Mouse (Mus musculus) left cerebral cortex, adult 2 months (tissue): ENCODE measurements at regions not wholly inside any gene's neighbourhood (a gene's known extent, or its start where the extent isn't known, plus 50 kb on each side); places are given as distances from the start of the nearest gene placed in this dataset.

ENCODE experiments used
- DNase-seq, 2 experiments: peaks; one replicate each; pipeline ENCODE4 v3.0.0; 2021 to 2022; ENCODE audit warnings: low spot score in 2 of 2, mixed read lengths in 1 of 2; ENCODE audit errors: extremely low spot score in 1 of 2
- H3K27ac ChIP-seq: fragments of 200-600 bp; 2 replicates; pipeline ENCODE4 v1.8.1; 2022
- H3K4me3 ChIP-seq: fragments of 200-600 bp; 2 replicates; pipeline ENCODE4 v1.8.1; 2022
- CTCF ChIP-seq: fragments of 200-600 bp; IDR thresholded peaks from 2 replicates; pipeline ENCODE4 v1.8.1; 2022; ENCODE audit warnings: antibody characterized with exemption, mild to moderate bottlenecking, moderate library complexity
- intact Hi-C: fragments of 180-260 bp; cut with DNase I; formaldehyde crosslinking; loops from one replicate; pipeline ENCODE4 v1.15.1; 2025

DNA sequence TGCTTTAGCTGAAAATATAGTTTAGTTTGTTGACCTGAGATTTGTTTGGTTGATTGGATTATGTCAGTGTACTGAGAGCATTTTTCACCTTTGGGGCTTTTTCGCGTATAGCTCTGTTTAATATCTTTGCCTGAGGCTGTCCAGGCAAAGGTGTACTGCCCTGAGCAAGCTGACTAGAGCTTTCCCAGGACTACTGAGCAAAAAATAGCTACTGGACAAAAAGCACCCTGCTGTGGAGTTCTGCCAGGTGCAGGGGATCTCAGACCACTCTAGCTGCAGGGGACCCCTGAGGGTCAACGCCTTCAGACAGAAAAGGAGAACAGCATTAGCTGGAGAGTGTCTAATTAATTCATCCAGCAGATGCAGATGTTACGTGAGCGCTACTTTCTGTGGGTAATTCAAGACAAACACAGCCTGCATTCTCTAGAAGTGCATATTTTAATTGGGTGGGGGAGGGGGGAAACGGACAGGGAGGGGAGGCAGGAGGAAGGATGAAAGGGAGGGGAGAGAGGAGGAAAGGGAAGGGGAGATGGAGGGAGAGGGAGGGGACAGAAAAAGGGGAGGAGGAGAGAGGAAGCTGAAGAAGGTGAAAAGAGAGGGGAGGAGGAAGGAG lies 61.7 kb downstream of the Thnsl1 start:
- DNase-seq: peak in 1 of 2 experiments; percentile 6
- intact Hi-C loops: no loop called here
- Histone ChIP-seq H3K27ac (no peak overlapping the region), H3K4me3 (no peak overlapping the region)
- TF ChIP-seq CTCF: no peak

DNA sequence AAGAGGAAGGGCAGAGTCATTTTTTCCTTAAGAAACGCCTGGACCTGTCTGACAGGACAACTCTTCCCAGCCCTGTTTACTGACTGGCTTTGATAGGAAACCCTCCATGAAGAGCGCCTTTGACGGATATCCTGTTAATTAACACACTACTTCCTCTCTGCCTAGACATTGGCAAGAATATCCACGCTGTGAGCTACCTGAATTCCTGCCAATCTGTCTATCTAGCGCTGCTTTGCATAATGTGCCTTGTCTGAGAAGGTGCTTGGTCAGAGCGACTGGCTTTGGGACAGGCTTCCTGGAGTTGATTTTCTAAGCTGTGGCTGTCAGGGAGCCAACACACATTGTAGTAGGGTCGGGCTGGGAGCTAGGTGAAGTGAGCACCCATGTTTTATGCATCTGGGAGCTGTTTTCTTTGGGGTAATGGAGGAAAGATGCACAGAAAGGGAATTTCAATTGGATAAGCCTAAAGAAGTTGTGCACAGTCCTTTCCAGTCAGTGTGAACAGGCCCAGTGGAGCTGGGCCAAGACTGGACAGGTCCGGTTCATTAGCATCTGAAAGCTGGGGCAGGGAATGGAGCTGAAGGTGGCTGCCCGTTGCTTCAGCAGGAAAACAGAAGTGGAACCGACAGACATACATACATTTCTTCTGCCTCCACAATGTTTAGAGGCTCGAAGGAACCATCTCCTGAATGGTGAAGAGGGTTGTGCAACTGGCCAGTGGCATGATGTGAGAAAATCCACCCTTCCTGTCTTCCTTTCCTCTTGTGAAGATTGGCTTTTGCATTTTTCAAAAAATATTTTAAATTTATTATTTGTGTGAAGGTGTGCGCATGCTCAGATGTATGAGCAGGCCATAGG lies 64.7 kb downstream of the Thnsl1 start:
- H3K27ac ChIP-seq: no peak overlapping the region
- intact Hi-C loops: no loop called here
- DNase-seq: no peak

DNA sequence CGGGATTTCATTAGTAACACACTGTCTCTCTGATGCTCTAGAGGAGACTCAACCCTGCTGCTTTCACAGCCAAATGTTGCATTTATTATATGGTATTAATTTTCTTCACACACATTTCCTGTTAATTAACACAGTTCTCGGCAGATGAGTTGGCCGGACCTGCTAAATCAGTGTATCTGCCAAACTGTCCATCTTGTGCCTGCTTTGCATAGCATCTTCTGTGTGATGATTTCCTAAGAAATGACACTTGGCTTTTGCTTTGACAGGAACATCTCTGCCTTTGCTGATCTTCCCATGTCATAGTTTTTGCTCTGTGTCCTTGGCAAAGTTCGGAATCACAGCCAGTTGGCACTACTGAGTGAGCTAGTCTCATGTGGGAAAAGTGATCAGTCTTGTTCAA lies 67.9 kb downstream of the Thnsl1 start:
- Histone ChIP-seq H3K4me3 (no peak overlapping the region), H3K27ac (no peak overlapping the region)
- peak in 1 of 2 experiments; percentile 3 for DNase-seq
- intact Hi-C loops: no loop called here
- no peak for TF ChIP-seq CTCF

More for the DNA sequence above, 64.7 kb downstream of the Thnsl1 start:
- no peak for TF ChIP-seq CTCF
- H3K4me3 ChIP-seq: no peak overlapping the region

DNA sequence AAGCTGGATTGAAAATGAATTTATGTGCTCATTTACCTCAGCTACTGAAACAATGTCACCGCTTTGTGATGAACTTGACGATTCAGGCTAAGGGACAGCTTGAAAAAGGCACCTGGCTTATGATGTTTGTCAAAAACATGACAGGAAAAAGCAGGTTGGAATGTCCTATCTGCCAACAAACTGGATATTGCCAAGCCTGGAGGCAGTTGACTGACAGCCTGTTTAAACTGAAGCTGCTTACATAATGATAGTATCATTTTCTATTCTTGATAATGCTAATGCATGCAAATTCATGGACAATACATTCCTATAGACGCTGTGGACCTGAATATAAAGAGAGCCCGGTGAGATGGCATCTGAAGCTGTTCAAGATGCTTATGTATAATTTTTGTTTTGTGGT lies 69.8 kb downstream of the Thnsl1 start:
- Histone ChIP-seq H3K4me3 (no peak overlapping the region), H3K27ac (no peak overlapping the region)
- no peak for TF ChIP-seq CTCF
- peak in 1 of 2 experiments; percentile 2 for DNase-seq
- intact Hi-C loops: no loop called here

DNA sequence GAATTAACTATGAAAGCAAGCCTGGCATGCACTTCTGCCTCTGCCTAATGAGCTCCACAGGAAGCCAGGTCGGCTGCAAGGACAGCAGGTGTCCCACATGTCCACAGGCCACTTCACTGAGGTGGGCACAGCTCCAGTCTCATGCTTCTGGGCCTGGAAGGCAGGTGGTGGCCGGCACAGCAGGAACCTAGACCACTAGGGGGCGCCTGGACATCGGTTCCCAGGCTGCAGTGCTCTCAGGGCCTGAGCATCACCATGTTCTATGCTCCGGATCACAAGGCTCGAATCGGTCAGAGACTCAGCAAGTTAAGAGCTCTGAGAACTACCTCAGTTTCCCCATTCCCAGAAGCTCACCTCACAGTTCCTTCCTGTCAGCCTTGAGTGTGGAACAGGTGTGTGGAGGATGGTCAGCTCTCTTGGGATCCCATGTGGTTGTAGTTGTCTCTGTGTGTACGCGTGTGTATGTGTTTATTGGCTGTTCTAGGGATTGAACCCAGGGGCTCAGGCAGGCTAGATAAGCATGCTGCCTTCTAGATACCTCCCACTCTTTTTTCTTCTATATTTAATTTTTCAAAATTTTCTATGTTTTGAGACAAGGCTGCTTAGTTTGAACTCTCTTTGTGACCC lies 75.4 kb downstream of the Thnsl1 start:
- peak; percentile 86 to 91 for DNase-seq
- intact Hi-C loops: loop anchor here (1.0 to 10.0 kb wide), 5 partner anchors 66 to 646 kb away; no protein-coding TSS in a partner anchor
- peak; percentile 94 for TF ChIP-seq CTCF
- Histone ChIP-seq H3K27ac (no peak overlapping the region), H3K4me3 (0 out of 2 replicates have a peak overlapping the region, but pooled peaks have one; percentile 16)

DNA sequence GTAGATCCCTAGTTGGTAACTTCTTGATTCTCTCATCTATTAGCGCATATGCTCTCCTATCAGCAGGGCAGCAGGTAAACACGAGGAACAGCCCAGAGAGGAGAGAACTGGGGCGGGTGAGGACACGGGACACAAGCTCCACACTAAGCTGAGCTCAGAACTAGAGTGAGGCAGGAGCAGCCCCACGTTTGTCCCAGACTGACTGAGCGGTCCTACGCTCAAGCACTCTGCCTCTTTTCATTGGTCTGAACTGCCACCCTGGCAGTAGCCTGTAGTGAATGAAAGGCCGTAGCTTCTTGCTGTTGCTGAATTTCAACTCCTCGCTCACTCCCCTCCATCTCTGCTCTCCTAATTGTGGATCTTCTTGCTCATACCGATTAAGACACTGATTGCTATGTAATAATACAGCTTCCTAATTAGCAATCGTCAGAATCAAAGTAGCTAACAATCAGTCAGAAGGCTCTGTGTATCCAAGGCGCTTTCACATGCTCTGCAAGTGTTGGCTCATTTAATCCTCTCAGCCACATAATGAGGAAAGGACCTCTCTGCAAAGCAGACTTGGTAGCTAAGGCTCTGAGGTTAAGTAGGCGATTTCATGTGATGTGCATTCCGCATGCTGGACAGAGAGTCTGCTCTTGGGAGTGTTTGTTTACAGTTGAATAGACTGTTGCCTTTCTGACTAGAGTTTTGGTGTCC lies 77.1 kb downstream of the Thnsl1 start:
- TF ChIP-seq CTCF: no peak
- DNase-seq: no peak
- intact Hi-C loops: loop anchor here (5.0 to 10.0 kb wide), 3 partner anchors 65 to 645 kb away; no protein-coding TSS in a partner anchor
- no peak overlapping the region for H3K27ac ChIP-seq
- H3K4me3 ChIP-seq: no peak overlapping the region

DNA sequence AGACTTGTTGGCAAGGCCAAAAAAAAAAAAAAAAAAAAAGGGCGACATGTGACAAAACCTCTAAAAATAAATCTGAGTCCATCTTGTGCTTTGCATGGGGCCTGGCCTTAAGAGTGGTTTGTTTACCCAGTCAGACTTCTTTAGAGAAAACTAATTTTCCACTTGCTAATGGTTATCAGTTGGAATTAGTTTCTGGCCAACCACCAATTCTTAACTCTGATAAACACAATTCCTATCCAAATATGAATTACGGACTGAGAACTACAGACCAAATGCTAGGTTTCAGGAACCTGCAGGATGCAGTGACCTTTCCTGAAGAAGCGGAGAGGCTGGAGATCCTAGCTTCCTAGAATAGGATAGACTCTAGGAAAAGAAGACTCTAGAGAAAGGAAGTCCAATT lies 79.4 kb downstream of the Thnsl1 start:
- H3K4me3 ChIP-seq: no peak overlapping the region
- DNase-seq: no peak
- intact Hi-C loops: loop anchor here (5.0 to 10.0 kb wide), 3 partner anchors 62 to 642 kb away; no protein-coding TSS in a partner anchor
- no peak for TF ChIP-seq CTCF
- H3K27ac ChIP-seq: no peak overlapping the region

DNA sequence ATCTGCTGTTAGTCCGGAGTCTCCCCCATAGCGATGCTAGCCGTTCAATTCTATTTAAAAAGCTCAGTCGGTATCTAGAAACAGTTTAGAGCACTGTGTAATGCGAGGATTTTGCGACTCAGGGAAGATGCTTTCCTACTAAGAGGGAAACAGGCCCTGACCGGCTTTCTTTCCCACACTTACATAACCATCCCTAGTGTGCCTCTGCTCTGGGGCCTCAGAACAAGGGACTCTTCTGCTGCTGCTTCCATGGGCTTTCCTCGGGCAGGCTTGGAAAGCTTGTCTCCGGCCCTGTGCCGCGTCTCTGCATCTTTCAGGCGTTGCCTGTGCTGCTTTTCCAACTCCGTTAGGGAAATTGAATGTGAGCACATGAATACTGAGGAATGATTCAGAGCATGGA lies 79.6 kb upstream of the Gpr158 start:
- intact Hi-C loops: loop anchor here (10.0 kb wide), 1 partner anchor 517 kb away; no protein-coding TSS in a partner anchor
- Histone ChIP-seq H3K4me3 (no peak overlapping the region), H3K27ac (peak overlapping the region; percentile 73; the same call in 1 of the 2 replicates)
- DNase-seq: peak in 1 of 2 experiments; percentile 25
- no peak for TF ChIP-seq CTCF

DNA sequence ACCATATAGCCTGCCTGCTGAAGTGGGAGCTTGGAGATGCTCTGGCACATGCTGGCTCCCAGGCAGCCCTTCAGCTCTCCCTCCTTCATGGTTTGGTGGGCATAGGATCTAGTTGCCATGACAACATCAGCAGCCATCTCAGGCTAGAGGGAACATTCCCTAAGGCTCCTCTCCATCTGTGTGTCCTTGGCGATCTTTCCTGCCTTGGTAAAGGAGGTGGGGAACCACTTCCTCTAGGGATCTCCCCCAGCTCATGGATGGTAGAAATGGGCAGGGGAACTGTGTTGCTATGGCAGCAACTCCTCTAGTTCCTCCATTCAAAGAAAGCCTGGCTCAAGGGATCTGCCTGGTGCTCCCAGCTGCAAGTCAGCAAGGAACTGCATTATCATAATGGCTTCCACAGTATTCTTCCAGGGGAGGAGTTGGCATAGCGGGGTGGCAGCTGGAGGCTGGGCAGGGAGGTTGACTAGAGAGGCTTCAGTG lies 74.6 kb upstream of the Gpr158 start:
- no peak overlapping the region for H3K27ac ChIP-seq
- DNase-seq: no peak
- no peak overlapping the region for H3K4me3 ChIP-seq
- TF ChIP-seq CTCF: no peak
- intact Hi-C loops: no loop called here

DNA sequence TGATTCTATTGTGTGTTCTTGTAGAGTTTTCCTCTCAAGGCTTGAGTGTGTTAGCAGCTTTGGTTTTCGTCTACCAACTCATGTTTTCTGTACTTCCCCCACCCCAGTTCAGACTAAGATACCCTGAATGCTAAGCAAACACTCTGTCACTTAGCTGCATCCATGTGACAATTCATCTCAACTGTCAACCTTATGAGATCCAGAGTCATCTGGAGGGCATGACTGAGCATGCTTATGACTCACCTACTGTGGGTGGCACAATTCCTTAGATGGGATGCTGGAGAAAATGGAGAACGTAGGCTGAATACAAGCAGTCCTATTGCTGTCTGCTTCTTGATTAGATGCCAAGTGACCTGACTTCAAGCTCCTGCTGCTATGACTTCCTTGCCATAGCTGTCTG lies 73.3 kb upstream of the Gpr158 start:
- intact Hi-C loops: no loop called here
- TF ChIP-seq CTCF: no peak
- DNase-seq: no peak

DNA sequence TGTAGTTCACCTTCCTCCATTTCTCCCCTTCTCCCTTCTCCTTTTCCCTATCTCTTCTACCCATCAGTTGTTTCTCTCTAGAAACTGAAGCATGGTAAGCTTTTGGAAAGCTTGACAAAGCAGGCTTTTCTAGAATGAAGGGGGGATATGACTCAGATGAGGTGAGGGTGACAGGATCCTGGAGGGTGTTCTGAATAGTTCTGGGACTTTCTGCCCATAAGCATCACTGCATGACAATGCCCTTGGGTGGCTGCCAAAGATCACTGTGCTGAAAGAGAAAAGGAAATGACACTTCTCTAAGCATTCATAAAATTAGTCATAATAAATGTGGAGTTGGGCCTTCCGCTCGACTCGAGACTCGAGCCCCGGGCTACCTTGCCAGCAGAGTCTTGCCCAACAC lies 67.7 kb upstream of the Gpr158 start:
- intact Hi-C loops: no loop called here
- DNase-seq: peak in 1 of 2 experiments; percentile 9
- H3K4me3 ChIP-seq: no peak overlapping the region

More for the DNA sequence above, 73.3 kb upstream of the Gpr158 start:
- Histone ChIP-seq H3K27ac (no peak overlapping the region), H3K4me3 (no peak overlapping the region)

More for the DNA sequence above, 67.7 kb upstream of the Gpr158 start:
- no peak for TF ChIP-seq CTCF
- H3K27ac ChIP-seq: no peak overlapping the region
